ENCODE assay signal across 11 mouse cellular contexts in genomic region chr8:83169709-83170108, GRCm38 (mm10). TPM values are rescaled to one million over a fixed set of nuclear protein-coding genes. Genes with fewer than 3 reads are reported as not detected.
DNase-seq lines count a peak whose midpoint lies in the region; ATAC-seq and TF ChIP-seq lines count a peak whose summit lies in the region.
"Had no signal": no experiment of that assay in that cellular context is flagged by ENCODE, and none has a peak within 500 bp of the region (broad histone marks: within the 10 kb centered on the region; RNA-seq: fewer than 3 reads in every experiment).

No protein-coding gene starts in this region.

- H3K27ac ChIP-seq in heart, postnatal 0 days (ENCODE audit: low read depth): no peak overlapping the region
- H3K27ac ChIP-seq in heart, embryonic 11.5 days (ENCODE audit: low read depth, low read length): no peak overlapping the region
- H3K27ac ChIP-seq: embryonic facial prominence, embryonic 15.5 days; heart, embryonic 13.5 days had no signal

- WGBS in heart, postnatal 0 days: 84% methylated on average over 2 of the region's 2 CpGs
- 88% methylated on average over 2 of the region's 2 CpGs for WGBS in heart, embryonic 11.5 days (ENCODE audit: insufficient replicate concordance)

- DNase-seq in heart, postnatal 0 days (ENCODE audit: low spot score): no peak
- peak; percentile 22 for DNase-seq in right cerebral cortex, postnatal 14 days
- no peak for DNase-seq in right cerebral cortex, postnatal 36 days (ENCODE audit: low spot score in 2 of 2)
- DNase-seq in adrenal gland, postnatal 14 days: peak; percentile 52
- DNase-seq in retina, embryonic 14.5 days (ENCODE audit: low spot score): peak; percentile 50
- no peak for DNase-seq in urinary bladder, postnatal 4 days (ENCODE audit: low spot score in 2 of 2)
- DNase-seq in urinary bladder, postnatal 10 days (ENCODE audit: low spot score): no peak

- no peak overlapping the region for H3K4me3 ChIP-seq in heart, postnatal 0 days (ENCODE audit: low read depth, low read length)
- no peak overlapping the region for H3K4me3 ChIP-seq in heart, embryonic 11.5 days (ENCODE audit: low read depth, low read length)
- H3K4me3 ChIP-seq: embryonic facial prominence, embryonic 15.5 days; heart, embryonic 13.5 days; megakaryocyte, embryonic 14.5 days had no signal

- H3K9ac ChIP-seq in heart, postnatal 0 days (replicated peaks; ENCODE audit: low read depth, low read length): no peak overlapping the region
- no peak overlapping the region for H3K9ac ChIP-seq in heart, embryonic 11.5 days (ENCODE audit: low read depth, low read length)
- H3K9ac ChIP-seq: embryonic facial prominence, embryonic 15.5 days; heart, embryonic 13.5 days had no signal

- H3K4me1 ChIP-seq in heart, postnatal 0 days (ENCODE audit: control insufficient read depth, insufficient read depth): no peaks in the 10 kb centered on the region; the same call in 1 of the 2 replicates
- H3K4me1 ChIP-seq in heart, embryonic 11.5 days (ENCODE audit: control insufficient read depth, insufficient read depth, low read length): peaks cover 4% of the 10 kb centered on the region; the same call in 1 of the 2 replicates

- H3K36me3 ChIP-seq in heart, postnatal 0 days (replicated peaks; ENCODE audit: control insufficient read depth, insufficient read depth, low read length): no peaks in the 10 kb centered on the region
- H3K36me3 ChIP-seq in heart, embryonic 11.5 days (ENCODE audit: control insufficient read depth, insufficient read depth, low read length): no peaks in the 10 kb centered on the region
- H3K36me3 ChIP-seq: embryonic facial prominence, embryonic 15.5 days; heart, embryonic 13.5 days had no signal

- peak; percentile 14; the same call in 1 of the 2 replicates for TF ChIP-seq CTCF in heart, postnatal 0 days (IDR thresholded peaks at IDR 0.05; ENCODE audit: low read depth)

- H3K27me3 ChIP-seq in heart, postnatal 0 days (ENCODE audit: control insufficient read depth, insufficient read depth, low read length): peaks cover 14% of the 10 kb centered on the region; the same call in 1 of the 2 replicates
- H3K27me3 ChIP-seq in heart, embryonic 11.5 days (ENCODE audit: control insufficient read depth, insufficient read depth, low read length): peaks cover 2% of the 10 kb centered on the region; the same call in 1 of the 2 replicates
- H3K27me3 ChIP-seq: embryonic facial prominence, embryonic 15.5 days had no signal

- TF ChIP-seq EP300 in heart, postnatal 0 days (IDR thresholded peaks at IDR 0.05; ENCODE audit: low read depth): no peak

- H3K9me3 ChIP-seq in heart, postnatal 0 days (replicated peaks; ENCODE audit: control insufficient read depth, low read length): no peaks in the 10 kb centered on the region
- no peaks in the 10 kb centered on the region for H3K9me3 ChIP-seq in heart, embryonic 11.5 days (replicated peaks; ENCODE audit: control insufficient read depth, low read length)
- H3K9me3 ChIP-seq: embryonic facial prominence, embryonic 15.5 days; heart, embryonic 13.5 days; megakaryocyte, embryonic 14.5 days had no signal

- no peak for ATAC-seq in heart, postnatal 0 days (ENCODE audit: insufficient read depth, low read depth)
- ATAC-seq in heart, embryonic 11.5 days (replicated peaks; ENCODE audit: insufficient number of reproducible peaks, low FRiP score, low TSS enrichment): no peak

- H3K4me2 ChIP-seq in heart, postnatal 0 days (ENCODE audit: low read depth, low read length): no peak overlapping the region
- H3K4me2 ChIP-seq in heart, embryonic 11.5 days: no peak overlapping the region
- H3K4me2 ChIP-seq: embryonic facial prominence, embryonic 15.5 days; heart, embryonic 13.5 days had no signal

RNA-seq across cellular contexts. Expression of gene Gm10645, which starts 3.7 kb away (rescaled TPM):
- total RNA-seq in heart, postnatal 0 days (2014; rRNA removed; ENCODE audit: low replicate concordance): 3.6 TPM in 1 of 2 replicates, not detected in the other
- 0.34 and 0.48 TPM in 2 replicates for polyA plus RNA-seq in heart, postnatal 0 days (2015; fragmentation: Nextera tagmentation; extraction: Ambion mirVana)
- polyA plus RNA-seq in heart, embryonic 11.5 days (2014; fragmentation: Nextera tagmentation; extraction: Ambion mirVana): 0.56 and 0.72 TPM in 2 replicates
- total RNA-seq in adrenal gland, postnatal 14 days (2021): not detected in 2 replicates

RNA-seq across cellular contexts. Expression of gene Tbc1d9, which starts 4.6 kb away (rescaled TPM):
- 4.3 and 6.2 TPM in 2 replicates for total RNA-seq in heart, postnatal 0 days (2014; rRNA removed; ENCODE audit: low replicate concordance)
- 0.45 and 0.49 TPM in 2 replicates for polyA plus RNA-seq in heart, postnatal 0 days (2015; fragmentation: Nextera tagmentation; extraction: Ambion mirVana)
- 1.2 and 1.3 TPM in 2 replicates for polyA plus RNA-seq in heart, embryonic 11.5 days (2014; fragmentation: Nextera tagmentation; extraction: Ambion mirVana)
- total RNA-seq in adrenal gland, postnatal 14 days (2021): 6.6 and 7.8 TPM in 2 replicates

Comparison
In these comparisons a context has a peak if more than half of its experiments do, and no peak if none do; other contexts are left out.
1. DNase-seq: peak in right cerebral cortex, postnatal 14 days (single experiment), adrenal gland, postnatal 14 days (single experiment) and retina, embryonic 14.5 days (single experiment); none in heart, postnatal 0 days (single experiment), right cerebral cortex, postnatal 36 days (0 of 2), urinary bladder, postnatal 4 days (0 of 2) and urinary bladder, postnatal 10 days (single experiment).